Mouse (Mus musculus): ENCODE results near the gene Catsperz. TPM values are rescaled to one million over a fixed set of nuclear protein-coding genes. Genes with fewer than 3 reads are reported as not detected.

Gene Catsperz
- not detected for total RNA-seq (2023)

GRCm38 (mm10) chr19:6925307-6925573 is at the start of gene Catsperz:
Gene Catsperz (minus strand): TSS chr19:6925380.

GRCm38 (mm10) chr19:6974211-6975205 is 49.3 kb upstream of the Catsperz start, which contains the start of gene Ppp1r14b:
Gene Ppp1r14b (plus strand): TSS chr19:6974968.

GRCm38 (mm10) chr19:6942249-6942691 is 17.1 kb upstream of the Catsperz start, which contains the start of gene Gpr137:
Gene Gpr137 (minus strand): TSS chr19:6942480.

GRCm38 (mm10) chr19:6941372-6942248 is 16.4 kb upstream of the Catsperz start, which contains the start of gene Bad:
Gene Bad (plus strand): TSS chr19:6941861.

GRCm38 (mm10) chr19:6934195-6934977 is 9.2 kb upstream of the Catsperz start, which contains the start of gene Kcnk4:
Gene Kcnk4 (minus strand): TSS chr19:6934515.

GRCm38 (mm10) chr19:6921647-6922567 is 3.3 kb downstream of the Catsperz start, which contains the start of gene Esrra:
Gene Esrra (minus strand): TSS chr19:6921813.

GRCm38 (mm10) chr19:6909507-6910289 is 15.5 kb downstream of the Catsperz start, which contains the start of the genes Trmt112 and Prdx5:
Gene Trmt112 (plus strand): TSS chr19:6909698.
Gene Prdx5 (minus strand): TSS chr19:6910106.

Other genes starting within 250 kb of the Catsperz start
- gene Rps6ka4, start 84.7 kb downstream of the Catsperz start, total RNA-seq (2023) = 10 to 100 TPM; 44.6 to 47.2 TPM
- 100 to 1,000 TPM in 1 of 2 experiments, 10 to 100 TPM in 1; 90.6 to 102 TPM for gene Ccdc88b, start 67.2 kb downstream of the Catsperz start, total RNA-seq (2023)
- gene Trmt112, start 15.7 kb downstream of the Catsperz start, total RNA-seq (2023) = 100 to 1,000 TPM; 148 to 158 TPM
- gene Prdx5, start 15.3 kb downstream of the Catsperz start, total RNA-seq (2023) = 100 to 1,000 TPM; 664 to 666 TPM
- 10 to 100 TPM; 51.8 to 51.9 TPM for gene Esrra, start 3.6 kb downstream of the Catsperz start, total RNA-seq (2023)
- not detected for gene Kcnk4, start 9.1 kb upstream of the Catsperz start, total RNA-seq (2023)
- gene Bad, start 16.5 kb upstream of the Catsperz start, total RNA-seq (2023) = 10 to 100 TPM; 23.4 to 30.4 TPM
- 10 to 100 TPM; 29.9 to 30.8 TPM for gene Gpr137, start 17.1 kb upstream of the Catsperz start, total RNA-seq (2023)
- 10 to 100 TPM; 54.6 to 62.8 TPM for gene Ppp1r14b, start 49.6 kb upstream of the Catsperz start, total RNA-seq (2023)
- gene Plcb3, start 51.1 kb upstream of the Catsperz start, total RNA-seq (2023) = 10 to 100 TPM; 33.4 to 35.2 TPM
- 10 to 100 TPM; 46.1 to 59.4 TPM for gene Fkbp2, start 55.1 kb upstream of the Catsperz start, total RNA-seq (2023)
- gene Vegfb, start 62.3 kb upstream of the Catsperz start, total RNA-seq (2023) = 10 to 100 TPM in 1 of 2 experiments, 1 to 10 TPM in 1; 9.7 to 12.2 TPM
- 10 to 100 TPM; 22.5 to 25.3 TPM for gene Dnajc4, start 67.2 kb upstream of the Catsperz start, total RNA-seq (2023)
- 10 to 100 TPM; 11.1 to 16.9 TPM for gene Nudt22, start 70.7 kb upstream of the Catsperz start, total RNA-seq (2023)
- gene Trpt1, start 70.8 kb upstream of the Catsperz start, total RNA-seq (2023) = 1 to 10 TPM; 1.4 to 1.9 TPM
- gene Fermt3, start 94.1 kb upstream of the Catsperz start, total RNA-seq (2023) = 100 to 1,000 TPM; 282 to 286 TPM
- 10 to 100 TPM; 61.2 to 64.6 TPM for gene Stip1, start 114.6 kb upstream of the Catsperz start, total RNA-seq (2023)
- gene Macrod1, start 131.4 kb upstream of the Catsperz start, total RNA-seq (2023) = 1 to 10 TPM; 6.4 to 8.0 TPM
- gene Flrt1, start 180.3 kb upstream of the Catsperz start, total RNA-seq (2023) = not detected

Measured in monocyte, adult 59 days (primary cell).